Mouse (Mus musculus) bone marrow macrophage, adult 2 months (primary cell): Measurements from ENCODE around the gene N4bp1.

ENCODE experiments used
- CTCF ChIP-seq: IDR thresholded peaks from 2 replicates; pipeline ENCODE4 v1.5.1; 2012; ENCODE audit warnings: low read depth, mild to moderate bottlenecking, low read length, moderate library complexity
- POLR2A ChIP-seq: IDR thresholded peaks from 2 replicates; pipeline ENCODE4 v1.6.1; 2012; ENCODE audit warnings: mild to moderate bottlenecking, low read depth, low read length, borderline replicate concordance

GRCm38 (mm10) chr8:86933898-86934297 lies 48.8 kb upstream of the N4bp1 start:
- TF ChIP-seq CTCF (peak; percentile 63), POLR2A (no peak)
